Mouse (Mus musculus) cerebellum, adult 2 months (tissue): ENCODE data around the gene Trim2.

Experiments used
- CTCF ChIP-seq: fragments of 200-500 bp; IDR thresholded peaks from 2 replicates; pipeline ENCODE4 v1.5.1; 2011; ENCODE audit warnings: low read depth, mild to moderate bottlenecking, control low read depth, low read length, moderate library complexity, borderline replicate concordance; ENCODE audit not compliant: insufficient read depth
- POLR2A ChIP-seq: fragments of 200-500 bp; IDR thresholded peaks from 2 replicates; pipeline ENCODE4 v1.6.1; 2011; ENCODE audit warnings: low read length, control low read depth, borderline replicate concordance; ENCODE audit not compliant: insufficient read depth

DNA sequence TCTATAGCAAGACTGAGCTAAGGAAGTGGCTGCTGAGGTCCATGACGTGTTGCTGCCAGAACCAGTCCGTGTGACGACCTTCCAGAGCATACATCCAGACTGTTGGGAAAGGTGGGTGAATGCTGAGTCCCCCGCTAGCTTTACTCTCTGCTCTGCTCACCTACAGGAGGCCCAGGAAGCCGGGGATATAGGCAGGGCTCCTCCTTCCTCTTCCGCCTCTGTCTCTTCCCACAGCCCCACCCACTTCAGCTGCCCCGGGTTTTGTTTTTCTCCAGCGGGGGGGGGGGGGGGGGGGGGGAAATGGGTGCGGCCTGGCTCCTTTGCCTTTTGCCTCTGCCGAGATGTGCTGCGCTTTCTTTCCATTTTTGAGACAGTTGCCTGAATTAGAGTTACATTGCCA lies 30.9 kb upstream of the Trim2 start:
- TF ChIP-seq CTCF (no peak), POLR2A (no peak)
